Mouse (Mus musculus) layer of hippocampus, adult 9-11 months (tissue): ENCODE results near the gene Fggy.

Source experiments
- DNase-seq: peaks from one replicate; pipeline ENCODE4 v3.0.0; 2022

Gene Fggy

DNA sequence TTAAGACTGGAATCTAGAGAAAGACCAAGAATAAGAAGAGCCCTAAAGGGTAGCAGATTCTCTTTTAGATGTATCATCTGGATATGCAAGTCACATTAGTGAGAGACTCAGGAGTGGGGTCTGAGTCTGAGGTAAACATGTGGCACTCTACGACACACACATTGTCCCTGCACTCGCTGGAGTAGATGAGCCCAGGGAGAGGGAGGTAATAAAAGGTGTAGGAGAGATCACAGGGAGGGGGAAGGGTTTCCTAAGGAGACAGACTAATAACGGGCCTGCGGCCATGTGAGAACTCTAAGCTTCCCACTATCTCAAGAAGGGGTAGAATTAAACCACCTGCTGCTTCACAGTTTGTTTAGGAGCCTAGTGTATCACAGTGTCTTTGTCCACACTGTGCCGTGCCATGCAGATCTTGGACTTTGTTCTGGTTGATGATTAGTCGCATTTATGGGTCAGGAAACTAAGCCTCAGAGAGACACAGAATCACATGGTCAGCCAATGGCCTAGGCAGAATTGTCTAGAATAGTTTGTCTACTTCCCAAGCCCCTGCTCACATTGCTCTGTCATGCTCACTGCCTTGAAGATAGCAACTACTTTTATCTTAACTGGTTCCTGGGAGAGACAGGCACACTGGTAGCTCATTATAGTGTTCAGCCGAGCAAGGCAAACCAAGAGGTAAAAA lies 236.5 kb downstream of the Fggy start:
- DNase-seq, result no peak

DNA sequence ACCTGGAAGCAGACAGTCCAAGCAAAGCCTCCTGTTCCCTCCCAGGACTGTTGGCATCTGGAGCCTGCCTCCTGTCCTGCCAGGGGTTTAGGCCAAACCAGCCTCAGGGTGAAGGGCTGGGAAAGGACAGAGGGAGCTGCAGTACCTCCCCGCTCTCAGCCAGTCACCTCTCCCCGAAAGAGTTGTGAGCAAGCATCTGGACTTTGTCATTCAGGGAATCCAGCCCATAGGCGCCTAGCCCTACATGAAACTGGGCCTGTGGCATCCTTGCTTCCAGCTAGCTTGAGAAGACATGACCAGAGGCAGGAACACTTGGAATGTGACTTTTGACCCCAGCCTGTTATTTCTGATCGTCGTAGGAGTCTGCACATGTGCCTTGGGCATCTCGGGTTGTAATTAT lies 237.3 kb downstream of the Fggy start:
- DNase-seq, result no peak

DNA sequence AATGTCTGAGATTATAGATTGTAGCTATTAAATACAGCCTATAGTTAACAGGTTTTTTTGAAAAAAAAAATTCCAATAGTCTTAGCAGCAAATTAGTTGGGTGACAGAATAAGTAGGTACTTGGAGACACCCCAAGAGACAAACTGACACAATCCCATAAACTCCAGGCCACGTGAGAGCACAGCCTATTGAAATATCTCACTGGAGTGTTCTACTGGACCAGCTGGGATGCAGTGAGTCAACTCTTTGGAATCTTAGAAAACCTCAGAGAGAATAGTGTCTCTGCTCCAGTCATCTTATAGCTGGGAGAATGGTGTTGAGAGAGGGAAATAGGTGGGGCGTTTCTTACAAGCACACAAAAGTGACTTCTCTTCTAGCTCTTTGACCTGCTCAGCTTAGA lies 238.0 kb downstream of the Fggy start:
- no peak for DNase-seq

DNA sequence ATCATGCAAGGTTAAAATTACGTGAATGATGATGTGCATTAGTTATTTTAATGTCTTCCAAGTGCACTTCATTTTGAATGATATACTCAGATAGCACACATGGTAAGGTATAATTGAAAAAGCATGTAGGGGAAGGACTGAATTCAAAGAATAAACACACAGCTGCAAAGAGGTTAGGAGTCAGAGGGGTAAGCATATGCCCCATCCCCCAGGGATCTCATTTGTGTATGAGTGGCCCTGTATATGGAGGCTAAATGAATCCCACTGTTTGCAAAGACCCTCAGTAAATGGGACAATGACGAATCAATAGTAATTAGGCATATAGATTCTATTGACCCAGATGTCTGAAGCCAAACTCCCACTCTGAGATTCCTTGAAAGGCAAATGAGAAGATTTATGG lies 262.3 kb downstream of the Fggy start:
- DNase-seq, result no peak

DNA sequence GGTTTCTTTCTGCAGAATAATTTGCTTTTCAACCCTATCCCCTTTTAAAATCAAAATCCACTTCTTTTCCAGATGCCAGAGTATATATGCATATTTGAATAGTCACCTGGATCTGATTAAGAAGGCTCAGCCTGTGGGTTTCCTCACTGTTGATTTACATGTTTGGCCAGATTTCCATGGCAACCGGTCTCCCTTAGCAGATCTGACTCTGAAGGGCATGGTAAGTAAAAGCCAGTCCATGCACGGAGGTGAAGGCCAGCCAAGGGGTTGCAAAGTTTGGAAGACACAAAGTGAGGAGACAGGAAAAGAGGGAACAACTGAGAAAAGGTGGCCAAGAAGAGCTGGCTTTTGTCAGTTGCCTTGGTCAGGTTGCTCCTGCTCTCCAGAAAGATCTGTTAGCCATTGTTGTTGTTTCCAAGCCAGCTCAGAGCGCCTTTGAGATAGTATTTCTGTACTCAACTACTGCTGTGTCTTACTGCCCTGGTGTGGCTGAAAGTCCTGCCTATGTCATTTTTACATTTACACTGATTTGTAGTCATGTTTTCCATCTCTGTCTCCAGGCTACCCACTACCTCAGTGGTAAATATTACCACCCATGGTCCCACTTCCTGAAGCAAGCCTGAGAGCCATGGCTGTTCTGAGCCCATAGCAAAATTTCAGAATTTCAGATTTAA lies 264.7 kb downstream of the Fggy start:
- DNase-seq, result no peak

DNA sequence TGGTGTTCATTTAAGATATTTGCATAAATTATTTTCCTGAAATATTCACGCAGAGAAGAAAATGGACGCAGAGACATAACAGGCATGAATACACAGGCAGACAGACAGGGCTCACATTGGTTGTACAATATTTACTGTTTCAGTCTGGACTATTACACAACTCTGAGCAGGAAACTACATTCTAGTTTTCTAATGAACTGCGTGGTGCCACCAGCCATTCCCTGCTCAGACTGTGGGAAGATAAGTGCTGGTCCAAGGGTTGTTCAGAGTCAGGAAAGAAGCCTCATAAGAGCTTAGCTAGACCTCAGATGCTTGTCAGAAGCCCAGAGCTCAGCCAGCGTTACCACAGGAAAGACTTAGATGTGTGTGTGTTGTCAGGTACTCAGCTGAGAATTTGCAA lies 270.9 kb downstream of the Fggy start:
- DNase-seq, result no peak

DNA sequence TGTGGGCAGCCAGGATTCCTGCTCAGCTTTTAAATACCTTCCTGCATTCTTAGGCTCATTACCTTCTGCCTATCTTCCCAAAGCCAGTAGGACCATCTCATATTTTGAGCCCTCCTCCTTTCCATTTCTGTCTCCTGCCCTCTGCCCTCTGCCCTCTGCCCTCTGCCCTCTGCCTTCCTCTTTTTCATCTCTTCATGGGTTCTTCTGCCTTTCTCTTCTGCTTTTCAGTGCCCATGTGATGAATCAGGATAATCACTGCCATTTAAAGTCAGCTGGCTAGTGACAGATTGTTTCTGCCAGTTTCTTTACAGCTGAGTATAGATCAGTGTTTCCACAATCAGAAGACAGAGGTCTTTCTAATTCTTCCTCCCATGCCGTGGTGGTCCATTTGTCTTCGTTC lies 273.0 kb downstream of the Fggy start:
- DNase-seq, result no peak

DNA sequence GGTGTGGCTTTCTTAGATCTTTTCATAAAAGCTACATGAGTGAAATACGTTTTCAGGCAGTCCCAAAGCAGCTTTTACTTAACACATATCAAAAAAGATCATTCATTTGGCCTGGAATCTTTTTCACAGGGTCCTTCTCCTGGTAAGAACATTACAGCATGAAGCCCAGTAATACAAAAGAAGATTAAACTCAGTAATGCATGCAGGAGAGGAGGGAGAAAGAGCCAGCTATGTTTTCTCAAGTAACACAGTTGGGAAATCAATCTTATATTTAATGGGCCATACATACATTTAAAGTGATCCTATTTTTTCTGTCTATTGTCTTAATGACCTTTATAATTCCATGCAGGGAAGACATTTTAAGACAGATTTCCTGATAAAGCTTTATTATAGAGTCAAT lies 282.6 kb downstream of the Fggy start:
- DNase-seq, result no peak

DNA sequence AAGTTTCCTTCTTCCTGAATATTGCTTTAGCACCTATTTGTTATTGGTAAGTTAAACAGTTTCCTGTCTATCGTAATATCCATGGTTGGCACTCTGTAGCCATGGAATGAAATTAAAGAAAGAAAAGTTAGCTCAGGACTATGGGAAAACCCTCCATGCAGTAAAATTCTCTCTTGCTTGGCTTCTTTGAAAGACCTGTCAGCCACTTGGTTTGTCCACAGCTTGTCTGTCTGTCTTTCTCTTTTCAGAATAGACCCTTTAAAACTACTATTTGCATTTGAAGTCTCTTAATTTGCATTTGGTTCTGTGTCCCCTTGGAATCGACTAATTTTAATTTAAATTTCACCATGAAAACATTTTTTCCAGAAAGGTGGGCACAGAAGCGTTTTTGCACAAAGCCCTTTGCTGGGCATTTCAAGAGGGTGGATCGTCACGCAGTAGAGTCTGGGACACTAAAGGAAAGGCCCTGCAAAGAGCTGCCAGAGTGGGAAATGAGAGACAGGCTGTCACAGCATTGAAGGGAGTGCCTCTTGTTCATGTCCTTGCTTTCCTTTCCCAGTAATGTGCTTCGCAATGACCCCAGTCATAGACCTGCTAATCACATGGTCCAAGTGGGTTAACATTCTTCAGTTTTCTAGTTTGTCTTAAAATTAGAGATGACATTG lies 283.2 kb downstream of the Fggy start:
- DNase-seq, result no peak

DNA sequence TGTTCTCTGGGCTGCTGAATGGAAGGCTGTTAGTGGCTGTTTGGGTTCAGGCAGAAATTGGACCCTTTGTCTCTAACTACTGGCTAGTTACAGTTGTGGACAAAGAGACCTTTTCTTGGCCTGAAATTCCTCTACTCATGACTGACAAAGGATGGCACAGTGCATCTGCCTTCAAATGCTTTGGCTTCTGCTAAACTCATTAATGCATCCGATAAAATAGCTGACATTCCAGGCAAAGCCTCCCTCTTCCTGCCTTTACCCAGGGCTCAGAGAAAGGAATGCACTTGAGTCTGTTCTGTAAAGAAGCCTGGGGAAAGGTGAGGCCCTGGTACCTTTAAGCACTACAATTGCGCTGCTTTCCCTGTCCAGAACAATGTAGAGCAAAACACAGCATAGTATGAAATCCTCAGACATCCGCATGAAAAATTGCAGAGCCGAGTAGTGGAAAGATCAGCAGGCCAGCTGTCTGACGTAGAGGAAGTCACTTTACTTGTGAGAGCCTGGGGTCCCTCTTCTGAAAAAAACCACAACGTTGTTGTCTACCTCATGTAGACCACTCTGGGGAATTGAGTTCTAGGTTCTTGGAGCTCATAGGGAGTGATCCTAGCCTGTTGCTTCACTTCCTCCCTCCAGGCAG lies 288.8 kb downstream of the Fggy start:
- peak; percentile 61 for DNase-seq

DNA sequence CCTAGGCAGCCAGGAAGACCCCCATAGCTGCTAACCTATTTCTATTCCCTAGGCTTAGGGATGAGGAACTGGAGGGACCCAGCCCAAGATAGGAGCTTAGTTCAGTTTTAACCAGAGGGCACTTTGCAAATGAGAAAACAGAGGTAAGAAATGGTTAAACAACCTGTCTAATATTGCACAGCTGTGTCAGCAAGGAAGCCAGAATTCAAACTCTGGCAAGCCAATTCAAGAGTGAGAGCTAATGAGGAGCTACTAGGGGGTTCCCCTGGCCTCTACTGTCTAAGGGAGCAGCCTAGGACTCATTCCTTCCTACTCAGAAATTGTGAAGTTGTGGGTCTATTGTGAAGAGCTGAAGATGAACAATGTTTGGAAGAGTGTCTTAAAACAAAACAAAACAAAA lies 289.9 kb downstream of the Fggy start:
- DNase-seq, result no peak

DNA sequence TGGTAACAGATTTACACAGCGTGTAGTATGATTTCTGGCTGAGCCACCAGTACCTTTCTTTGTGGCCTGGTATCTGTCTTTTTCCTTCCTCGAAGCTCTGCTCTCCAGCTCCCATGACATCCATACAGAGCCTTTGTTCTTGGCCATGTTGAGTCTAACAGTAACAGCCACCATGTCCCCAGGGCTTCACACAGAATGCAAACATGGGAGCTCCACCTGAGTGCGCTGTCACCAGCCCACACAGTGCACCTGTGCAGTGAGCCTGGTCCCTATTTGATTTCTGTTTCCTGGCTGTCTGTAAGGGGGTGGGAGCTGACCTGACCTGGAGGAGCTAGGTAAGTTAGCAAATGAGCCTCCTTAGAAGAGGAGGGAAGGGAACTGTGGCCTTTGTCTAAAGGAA lies 290.4 kb downstream of the Fggy start:
- DNase-seq, result no peak

DNA sequence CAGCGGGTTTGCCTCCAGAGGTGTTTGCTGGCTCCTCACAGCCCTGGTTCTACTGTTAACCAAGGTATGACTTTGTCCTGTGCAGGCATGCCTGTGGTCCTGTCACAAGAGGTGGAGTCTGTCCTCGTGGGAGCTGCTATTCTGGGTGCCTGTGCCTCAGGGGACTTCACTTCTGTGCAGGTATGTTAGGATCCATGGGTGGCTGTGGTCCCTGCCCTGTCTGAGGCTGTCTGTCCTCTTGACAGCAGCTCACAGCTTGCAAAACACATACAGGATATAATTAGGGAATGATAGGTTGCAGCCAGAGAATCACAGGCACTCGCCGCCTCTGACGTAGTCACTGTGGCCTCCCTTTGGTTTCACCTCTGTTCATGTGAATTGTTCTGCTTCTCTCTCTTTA lies 292.2 kb downstream of the Fggy start:
- no peak for DNase-seq

DNA sequence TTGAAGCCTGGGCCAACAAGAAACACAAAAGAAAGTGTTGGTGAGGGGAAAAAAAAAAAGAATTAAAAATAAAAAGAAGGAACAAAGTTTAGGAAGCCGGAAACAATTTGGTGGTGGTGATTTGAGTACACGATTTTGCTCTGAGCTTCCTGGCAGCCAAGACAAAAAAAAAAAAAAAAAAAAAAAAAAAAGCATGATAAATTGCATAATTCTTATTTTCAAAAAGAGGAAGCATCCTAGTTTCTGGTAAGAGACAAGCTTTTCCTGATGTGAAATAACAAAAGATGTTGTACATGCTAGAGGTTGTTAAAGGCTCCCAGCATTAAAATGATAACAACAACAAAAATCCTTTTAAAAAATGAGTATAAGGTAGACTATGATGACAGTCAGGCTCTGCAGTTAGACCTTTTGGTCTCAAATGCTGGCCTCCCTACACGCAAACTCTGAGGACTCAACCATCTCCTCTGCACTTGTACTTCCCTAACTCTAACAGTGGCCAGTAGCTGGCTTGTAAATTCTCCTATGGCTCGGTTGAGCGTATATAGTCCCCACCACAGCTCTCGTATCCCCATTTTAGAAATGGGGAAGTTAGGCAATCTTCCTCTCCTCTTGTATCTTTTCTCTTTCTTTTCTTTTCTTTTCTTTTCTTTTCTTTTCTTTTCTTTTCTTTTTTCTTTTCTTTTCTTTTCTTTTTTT lies 292.9 kb downstream of the Fggy start:
- DNase-seq, result no peak

DNA sequence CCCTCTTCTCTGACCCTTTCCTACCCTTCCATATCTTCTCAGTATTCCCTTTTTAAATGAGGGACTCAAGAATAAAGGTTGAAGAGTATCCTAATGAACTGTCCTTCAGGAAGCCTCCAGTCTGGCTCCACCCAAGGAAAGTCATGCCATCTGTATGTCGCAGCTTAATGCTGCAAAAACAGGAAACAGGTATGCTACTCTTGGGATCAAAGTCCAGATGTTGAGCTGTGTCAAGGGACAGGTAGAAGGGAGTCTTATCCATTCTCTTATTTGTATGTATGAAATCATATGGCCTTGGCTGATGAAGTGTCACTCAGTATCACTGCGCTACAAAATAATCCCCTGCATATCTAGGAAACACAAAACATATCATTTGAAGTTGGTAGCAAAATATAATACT lies 294.9 kb downstream of the Fggy start:
- no peak for DNase-seq

DNA sequence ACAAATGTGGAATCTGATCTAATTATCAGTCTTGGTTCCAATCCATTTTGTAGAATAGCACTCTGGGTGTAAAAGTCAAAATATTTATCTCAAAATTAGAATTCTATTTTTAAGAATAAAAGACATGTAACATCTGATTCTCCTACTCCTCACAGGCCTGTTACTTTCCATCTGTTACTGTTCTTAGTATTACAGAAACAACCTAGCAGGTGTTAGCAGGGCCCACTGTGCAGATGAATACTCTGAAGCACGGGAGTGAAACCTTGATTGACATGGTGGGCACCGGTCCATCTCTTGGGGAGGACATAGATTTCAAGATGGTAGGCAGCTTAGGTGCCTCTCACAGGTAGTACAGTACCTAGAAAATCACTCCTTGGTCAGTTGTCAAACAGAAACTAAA lies 298.7 kb downstream of the Fggy start:
- peak; percentile 29 for DNase-seq

DNA sequence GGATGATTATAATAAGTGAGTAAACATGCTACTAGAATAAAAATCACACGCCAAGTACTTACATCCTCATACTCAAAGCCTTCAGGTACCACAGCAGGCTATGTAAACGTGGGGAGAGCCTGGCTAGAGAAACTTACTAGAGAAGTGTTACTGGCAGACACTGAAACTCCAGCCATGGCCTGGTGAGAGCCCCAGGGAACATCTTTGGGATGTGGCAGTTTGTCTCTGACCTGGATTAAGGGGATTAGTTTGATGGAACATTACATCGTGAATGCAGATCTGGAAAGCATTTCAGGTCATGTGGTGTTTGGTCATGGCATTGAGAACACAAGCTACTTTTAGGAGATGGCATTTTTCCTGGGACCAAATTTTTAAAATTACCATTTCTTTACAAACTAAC lies 303.3 kb downstream of the Fggy start:
- no peak for DNase-seq

DNA sequence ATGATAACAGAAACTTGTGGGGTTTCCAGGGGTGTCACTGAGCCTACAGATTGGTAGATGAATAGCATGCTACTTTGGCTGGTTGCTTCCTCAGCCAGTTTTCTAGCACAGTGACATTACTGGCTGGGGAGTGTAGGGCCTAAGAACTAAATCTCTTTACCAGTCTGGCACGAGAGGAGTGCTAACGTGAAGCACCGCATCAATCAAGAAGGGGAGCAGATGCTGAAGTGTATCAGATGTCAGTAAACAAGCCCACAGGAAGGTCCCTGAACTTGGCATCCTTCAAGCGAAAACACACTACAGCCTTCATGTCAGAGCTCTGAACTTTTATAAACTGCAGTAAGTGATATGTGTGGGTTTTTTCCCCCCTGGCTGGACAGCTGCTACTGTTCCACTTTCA lies 303.8 kb downstream of the Fggy start:
- no peak for DNase-seq

DNA sequence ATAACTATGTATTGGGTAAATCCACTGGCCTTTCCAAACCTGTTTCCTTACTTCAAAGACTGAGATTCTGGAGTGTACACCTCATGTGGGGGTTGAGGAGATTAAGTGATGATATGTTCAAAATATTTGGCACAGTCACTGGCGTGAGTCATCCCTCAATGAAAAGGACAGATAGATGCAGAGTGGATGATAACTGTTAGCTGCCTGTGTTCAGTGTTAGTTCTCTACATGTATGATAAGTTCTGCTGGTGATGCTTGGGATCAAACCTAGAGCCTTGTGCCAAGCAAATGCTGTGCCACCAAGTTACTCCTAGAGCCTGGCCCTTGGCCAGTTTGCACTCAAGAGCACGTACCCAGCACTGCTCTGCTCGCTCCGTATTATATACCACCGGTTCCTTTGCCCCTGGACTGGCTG lies 304.4 kb downstream of the Fggy start:
- DNase-seq, result no peak

DNA sequence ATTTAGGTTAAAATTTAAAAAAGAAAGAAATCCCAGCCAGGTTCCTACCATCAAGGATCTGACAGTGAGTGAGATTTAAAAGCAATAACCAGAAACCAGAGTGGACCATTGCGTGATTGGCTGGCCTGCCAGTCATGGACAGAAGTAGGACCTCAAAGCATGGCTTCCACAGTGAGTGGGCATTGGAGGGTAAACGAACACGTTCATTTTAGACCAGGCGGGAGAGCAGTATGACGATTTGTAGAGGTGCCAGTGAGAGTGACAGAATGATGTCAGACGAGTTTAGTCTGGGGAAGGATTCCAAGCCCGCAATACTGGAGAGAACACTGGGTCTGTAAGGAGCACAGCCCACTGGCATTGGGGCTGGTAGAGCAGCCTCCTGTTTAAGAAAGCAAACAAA lies 305.0 kb downstream of the Fggy start:
- no peak for DNase-seq

DNA sequence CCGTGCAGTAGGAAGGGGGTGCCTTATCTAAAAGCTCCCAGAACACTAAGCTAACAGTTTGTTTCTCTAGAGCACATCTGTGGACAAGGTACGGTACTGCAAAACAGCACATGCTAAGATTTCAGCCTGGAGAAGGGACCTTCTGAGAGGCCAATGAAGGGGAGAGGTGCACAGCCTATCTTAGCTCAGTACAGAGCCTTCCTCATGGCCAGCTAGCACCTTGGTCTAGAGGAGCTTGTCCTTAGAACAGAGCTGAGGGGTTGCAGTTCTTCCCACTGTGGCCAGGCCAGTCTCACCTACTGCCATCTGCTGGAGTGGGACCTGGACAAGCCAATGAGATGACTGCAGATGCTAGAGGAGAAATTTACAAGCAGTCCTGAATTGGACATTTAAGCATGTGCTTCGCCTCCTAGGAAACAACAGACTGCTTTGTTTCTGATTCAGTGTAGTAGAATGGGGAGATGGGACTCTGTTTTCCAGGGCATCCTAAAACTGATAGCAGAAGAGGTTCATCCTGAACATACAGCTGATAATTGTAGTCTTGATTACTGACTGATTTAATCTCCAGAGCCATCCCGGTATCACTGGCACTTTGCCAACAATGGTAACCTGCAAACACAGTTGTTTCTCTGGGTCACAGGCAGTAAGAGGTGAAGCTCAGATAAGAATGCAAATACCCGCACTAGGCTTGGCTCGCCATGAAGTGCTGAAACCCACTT lies 305.6 kb downstream of the Fggy start:
- no peak for DNase-seq

DNA sequence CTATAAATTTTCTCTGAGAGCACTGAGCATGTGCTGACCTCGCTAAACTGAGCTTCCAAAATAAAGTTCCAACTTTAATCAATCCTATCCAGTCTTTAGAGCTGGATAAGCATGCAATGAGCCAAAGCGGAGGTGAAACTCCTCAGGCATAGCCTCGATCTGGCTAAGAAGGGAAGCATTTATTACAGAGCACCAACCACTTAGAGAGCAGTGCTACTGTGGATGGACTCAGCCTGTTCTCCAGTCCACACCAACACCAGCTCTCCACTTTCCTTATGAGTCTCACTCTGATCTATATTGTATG lies 306.1 kb downstream of the Fggy start:
- no peak for DNase-seq

DNA sequence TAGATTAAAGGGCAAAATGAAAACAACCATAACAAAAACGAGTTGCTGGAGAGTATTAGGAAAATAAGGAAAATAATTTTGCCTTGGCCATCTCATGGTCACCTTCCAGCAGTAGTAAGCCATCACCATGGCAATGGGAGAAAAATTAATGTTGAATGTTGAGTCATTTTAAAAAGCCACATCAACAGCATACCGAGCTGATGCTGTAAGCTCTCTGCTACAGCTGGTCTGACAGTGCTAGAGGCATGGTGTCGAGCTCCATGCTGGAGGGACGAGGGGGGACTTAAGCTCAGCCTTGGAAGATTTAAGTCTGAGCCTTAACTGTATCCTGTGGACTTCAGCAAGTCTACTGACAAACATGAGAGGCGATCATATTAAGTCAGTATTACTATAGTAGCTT lies 307.9 kb downstream of the Fggy start:
- no peak for DNase-seq
